Mouse (Mus musculus) lung, embryonic 16.5 days (tissue): ENCODE measurements around the gene B4galt1. TPM values are rescaled to one million over a fixed set of nuclear protein-coding genes. Genes with fewer than 3 reads are reported as not detected.

Experiments
- ATAC-seq: fragments of 200-750 bp; cut with Nextera tagmentation; 2 replicates; pipeline ENCODE4 v1.8.0; 2017; ENCODE audit warnings: low read depth, mild to moderate bottlenecking, moderate library complexity
- H3K27ac ChIP-seq: fragments of 300-500 bp; sonication (generic); 2 replicates; pipeline ENCODE4 v1.5.1; 2014; ENCODE audit warnings: mild to moderate bottlenecking, control low read depth, low read length
- H3K27me3 ChIP-seq: fragments of 300-500 bp; sonication (generic); 2 replicates; pipeline ENCODE4 v1.6.1; 2014; ENCODE audit warnings: low read depth, low read length, mixed read lengths; ENCODE audit not compliant: control insufficient read depth, insufficient read depth
- H3K36me3 ChIP-seq: fragments of 300-500 bp; sonication (generic); 2 replicates; pipeline ENCODE4 v1.6.1; 2014; ENCODE audit warnings: low read length; ENCODE audit not compliant: control insufficient read depth, insufficient read depth
- H3K4me1 ChIP-seq: fragments of 300-500 bp; sonication (generic); replicated peaks from 2 replicates; pipeline ENCODE4 v1.6.1; 2014; ENCODE audit warnings: low read length, mixed read lengths; ENCODE audit not compliant: control insufficient read depth, insufficient read depth
- H3K4me2 ChIP-seq: fragments of 300-500 bp; sonication (generic); 2 replicates; pipeline ENCODE4 v1.6.1; 2014; ENCODE audit warnings: low read depth, low read length, control low read depth
- H3K4me3 ChIP-seq: fragments of 300-500 bp; sonication (generic); 2 replicates; pipeline ENCODE4 v1.5.1; 2014; ENCODE audit warnings: mild to moderate bottlenecking, low read length, control low read depth
- H3K9ac ChIP-seq: fragments of 300-500 bp; sonication (generic); 2 replicates; pipeline ENCODE4 v1.6.1; 2014; ENCODE audit warnings: low read length, control low read depth
- H3K9me3 ChIP-seq: fragments of 300-500 bp; sonication (generic); 2 replicates; pipeline ENCODE4 v1.6.1; 2016; ENCODE audit warnings: low read length; ENCODE audit not compliant: control insufficient read depth
- WGBS: fragments of 180-500 bp; shearing (Covaris S2); extraction: QIAGEN DNeasy Blood & Tissue Kit; methylation state at CpG from one replicate; pipeline ENCODE4 v1.1.7; 2014; 5-methylcytosine and 5-hydroxymethylcytosine counted together
- polyA plus RNA-seq: library from polyadenylated mRNA; unstranded; fragments of >200 nt; fragmentation: Nextera tagmentation; extraction: Ambion mirVana; gene quantifications from 2 replicates; pipeline ENCODE4 v1.2.1, GENCODE M21; 2015

B4galt1 gene
- polyA plus RNA-seq, 1 experiment from 2014 or later, result 79.0 TPM

GRCm38 (mm10) chr4:40785620-40786166, 68.1 kb downstream of the B4galt1 start:
- Histone ChIP-seq H3K4me2 (no peak overlapping the region), H3K27me3 (no peaks in the 10 kb centered on the region), H3K4me3 (no peak overlapping the region), H3K9me3 (no peaks in the 10 kb centered on the region), H3K4me1 (0 out of 2 replicates have a peak, but pooled peaks cover 2% of the 10 kb centered on the region), H3K27ac (no peak overlapping the region), H3K9ac (no peak overlapping the region), H3K36me3 (no peaks in the 10 kb centered on the region)
- WGBS, result 67% methylated on average over 9 of the region's 9 CpGs
- no peak for ATAC-seq

- H3K27me3 ChIP-seq, result no peaks in the 10 kb centered on the region
- no peaks in the 10 kb centered on the region for H3K9me3 ChIP-seq
- 0 out of 2 replicates have a peak, but pooled peaks cover 2% of the 10 kb centered on the region for H3K4me1 ChIP-seq
- H3K36me3 ChIP-seq, result no peaks in the 10 kb centered on the region
- 41% methylated on average over 10 of the region's 10 CpGs for WGBS
- no peak overlapping the region for H3K4me2 ChIP-seq
- ATAC-seq, result peak; percentile 66
- H3K27ac ChIP-seq, result peak overlapping the region; percentile 23
- no peak overlapping the region for H3K9ac ChIP-seq
- H3K4me3 ChIP-seq, result no peak overlapping the region
Observed at GRCm38 (mm10) chr4:40784556-40785169, 69.1 kb downstream of the B4galt1 start.

GRCm38 (mm10) chr4:40783049-40783448, 70.8 kb downstream of the B4galt1 start:
- no peaks in the 10 kb centered on the region for H3K9me3 ChIP-seq

GRCm38 (mm10) chr4:40781797-40782495, 71.9 kb downstream of the B4galt1 start:
- WGBS, result 43% methylated on average over 8 of the region's 8 CpGs
- H3K27ac ChIP-seq, result no peak overlapping the region
- no peak for ATAC-seq

More at GRCm38 (mm10) chr4:40783049-40783448, 70.8 kb downstream of the B4galt1 start:
- Histone ChIP-seq H3K4me2 (no peak overlapping the region), H3K9ac (no peak overlapping the region), H3K36me3 (no peaks in the 10 kb centered on the region), H3K27ac (no peak overlapping the region), H3K4me3 (no peak overlapping the region), H3K4me1 (0 out of 2 replicates have a peak, but pooled peaks cover 2% of the 10 kb centered on the region), H3K27me3 (no peaks in the 10 kb centered on the region)
- ATAC-seq, result no peak
- 92% methylated on average over 4 of the region's 4 CpGs for WGBS

GRCm38 (mm10) chr4:40781143-40781542, 72.7 kb downstream of the B4galt1 start:
- Histone ChIP-seq H3K36me3 (no peaks in the 10 kb centered on the region), H3K9me3 (no peaks in the 10 kb centered on the region), H3K4me1 (peaks cover 7% of the 10 kb centered on the region; the same call in 1 of the 2 replicates), H3K9ac (no peak overlapping the region), H3K4me3 (no peak overlapping the region), H3K4me2 (no peak overlapping the region), H3K27ac (no peak overlapping the region), H3K27me3 (no peaks in the 10 kb centered on the region)
- WGBS, result 19% methylated on average over 3 of the region's 3 CpGs
- ATAC-seq, result no peak

More at GRCm38 (mm10) chr4:40781797-40782495, 71.9 kb downstream of the B4galt1 start:
- no peaks in the 10 kb centered on the region for H3K9me3 ChIP-seq
- peaks cover 6% of the 10 kb centered on the region; the same call in 1 of the 2 replicates for H3K4me1 ChIP-seq
- H3K4me2 ChIP-seq, result no peak overlapping the region
- no peaks in the 10 kb centered on the region for H3K36me3 ChIP-seq
- no peak overlapping the region for H3K4me3 ChIP-seq
- H3K9ac ChIP-seq, result no peak overlapping the region
- no peaks in the 10 kb centered on the region for H3K27me3 ChIP-seq

- Histone ChIP-seq H3K27me3 (no peaks in the 10 kb centered on the region), H3K4me2 (no peak overlapping the region), H3K4me1 (peaks cover 14% of the 10 kb centered on the region), H3K27ac (no peak overlapping the region), H3K36me3 (no peaks in the 10 kb centered on the region), H3K4me3 (no peak overlapping the region), H3K9me3 (no peaks in the 10 kb centered on the region), H3K9ac (no peak overlapping the region)
- ATAC-seq, result no peak
- WGBS, result 80% methylated on average over 6 of the region's 6 CpGs
Observed at GRCm38 (mm10) chr4:40778656-40779055, 75.1 kb downstream of the B4galt1 start.

GRCm38 (mm10) chr4:40777116-40777515, 76.7 kb downstream of the B4galt1 start:
- H3K4me2 ChIP-seq, result no peak overlapping the region
- WGBS, result 32% methylated on average over 2 of the region's 2 CpGs
- no peak overlapping the region for H3K27ac ChIP-seq
- H3K9ac ChIP-seq, result no peak overlapping the region
- H3K27me3 ChIP-seq, result no peaks in the 10 kb centered on the region
- H3K4me3 ChIP-seq, result no peak overlapping the region
- no peaks in the 10 kb centered on the region for H3K9me3 ChIP-seq
- no peak for ATAC-seq
- H3K4me1 ChIP-seq, result peaks cover 18% of the 10 kb centered on the region
- no peaks in the 10 kb centered on the region for H3K36me3 ChIP-seq

GRCm38 (mm10) chr4:40776416-40776815, 77.4 kb downstream of the B4galt1 start:
- Histone ChIP-seq H3K36me3 (no peaks in the 10 kb centered on the region), H3K4me3 (no peak overlapping the region), H3K4me2 (no peak overlapping the region), H3K27ac (no peak overlapping the region), H3K9ac (no peak overlapping the region), H3K27me3 (no peaks in the 10 kb centered on the region), H3K4me1 (peaks cover 16% of the 10 kb centered on the region), H3K9me3 (no peaks in the 10 kb centered on the region)
- WGBS, result 65% methylated on average over 4 of the region's 4 CpGs
- ATAC-seq, result no peak
